Mouse (Mus musculus): ENCODE data around the gene H2al1m.
"Not testable (repeated sequence)": the region's sequence is repeated elsewhere in the genome, so short reads cannot be mapped to it uniquely, and the experiment has no call there.

H2al1m gene

GRCm38 (mm10) chrX:9283464-9283863 lies at the start of gene H2al1m:
Gene H2al1m (plus strand): TSS chrX:9283764.
- DNase-seq (ENCODE audit: low spot score) = not testable (repeated sequence)

- no peak for DNase-seq (ENCODE audit: low spot score)
Observed at GRCm38 (mm10) chrX:9240737-9241591, 42.6 kb upstream of the H2al1m start.

GRCm38 (mm10) chrX:9243381-9243864 lies 40.1 kb upstream of the H2al1m start:
- no peak for DNase-seq (ENCODE audit: low spot score)

GRCm38 (mm10) chrX:9244603-9245336 lies 38.8 kb upstream of the H2al1m start:
- peak; percentile 1 for DNase-seq (ENCODE audit: low spot score)

GRCm38 (mm10) chrX:9248911-9249310 lies 34.7 kb upstream of the H2al1m start:
- DNase-seq (ENCODE audit: low spot score) = no peak

GRCm38 (mm10) chrX:9253990-9254389 lies 29.6 kb upstream of the H2al1m start:
- no peak for DNase-seq (ENCODE audit: low spot score)

GRCm38 (mm10) chrX:9254901-9255300 lies 28.7 kb upstream of the H2al1m start:
- DNase-seq (ENCODE audit: low spot score) = no peak

GRCm38 (mm10) chrX:9256766-9257165 lies 26.8 kb upstream of the H2al1m start, which contains the start of gene Gm14862:
Gene Gm14862 (minus strand): TSS chrX:9256899.
- no peak for DNase-seq (ENCODE audit: low spot score)

- DNase-seq (ENCODE audit: low spot score) = no peak
Observed at GRCm38 (mm10) chrX:9257831-9258230, 25.7 kb upstream of the H2al1m start.

GRCm38 (mm10) chrX:9259267-9259666 lies 24.3 kb upstream of the H2al1m start:
- no peak for DNase-seq (ENCODE audit: low spot score)

GRCm38 (mm10) chrX:9271112-9271511 lies 12.5 kb upstream of the H2al1m start:
- no peak for DNase-seq (ENCODE audit: low spot score)

- no peak for DNase-seq (ENCODE audit: low spot score)
Observed at GRCm38 (mm10) chrX:9271947-9272459, 11.6 kb upstream of the H2al1m start.

- peak; percentile 61 for DNase-seq (ENCODE audit: low spot score)
Observed at GRCm38 (mm10) chrX:9272460-9273361, 10.9 kb upstream of the H2al1m start, which contains the start of gene Xk. Gene Xk (plus strand): TSS chrX:9272756.

GRCm38 (mm10) chrX:9273377-9274002 lies 10.1 kb upstream of the H2al1m start:
- DNase-seq (ENCODE audit: low spot score) = no peak

- no peak for DNase-seq (ENCODE audit: low spot score)
Observed at GRCm38 (mm10) chrX:9274321-9274720, 9.2 kb upstream of the H2al1m start.

GRCm38 (mm10) chrX:9293140-9293829 lies 9.7 kb downstream of the H2al1m start:
- not testable (repeated sequence) for DNase-seq (ENCODE audit: low spot score)

GRCm38 (mm10) chrX:9298413-9298864 lies 14.9 kb downstream of the H2al1m start:
- DNase-seq (ENCODE audit: low spot score) = no peak

GRCm38 (mm10) chrX:9302791-9303190 lies 19.2 kb downstream of the H2al1m start:
- no peak for DNase-seq (ENCODE audit: low spot score)

- no peak for DNase-seq (ENCODE audit: low spot score)
Observed at GRCm38 (mm10) chrX:9303455-9303854, 19.9 kb downstream of the H2al1m start.

GRCm38 (mm10) chrX:9316457-9316856 lies 32.9 kb downstream of the H2al1m start:
- not testable (repeated sequence) for DNase-seq (ENCODE audit: low spot score)

Measured in yolk sac, embryonic 10.5 days (tissue).